Mouse (Mus musculus): ENCODE results near the gene Tada3. TPM values are rescaled to one million over a fixed set of nuclear protein-coding genes. Genes with fewer than 3 reads are reported as not detected.

Gene Tada3
- polyA plus RNA-seq, 1 experiment from 2014 or later, result 48.1 TPM

GRCm38 (mm10) chr6:113352820-113353219 lies 24.9 kb downstream of the Tada3 start:
- WGBS, result 74% methylated on average over 3 of the region's 3 CpGs
- no peaks in the 10 kb centered on the region for H3K4me1 ChIP-seq
- no peaks in the 10 kb centered on the region for H3K27me3 ChIP-seq (replicated peaks; ENCODE audit: low read depth, poor library complexity, severe bottlenecking)
- no peak overlapping the region for H3K4me3 ChIP-seq
- no peaks in the 10 kb centered on the region for H3K36me3 ChIP-seq (replicated peaks)
- H3K27ac ChIP-seq (replicated peaks), result no peak overlapping the region
- DNase-seq (ENCODE audit: low spot score), result no peak
- no peaks in the 10 kb centered on the region for H3K9me3 ChIP-seq

GRCm38 (mm10) chr6:113351653-113352052 lies 26.0 kb downstream of the Tada3 start:
- DNase-seq (ENCODE audit: low spot score), result no peak
- no peaks in the 10 kb centered on the region for H3K4me1 ChIP-seq

GRCm38 (mm10) chr6:113351161-113351560 lies 26.5 kb downstream of the Tada3 start:
- Histone ChIP-seq H3K36me3 (replicated peaks) (no peaks in the 10 kb centered on the region), H3K27ac (replicated peaks) (no peak overlapping the region), H3K4me3 (no peak overlapping the region), H3K9me3 (no peaks in the 10 kb centered on the region), H3K27me3 (replicated peaks; ENCODE audit: low read depth, poor library complexity, severe bottlenecking) (no peaks in the 10 kb centered on the region), H3K4me1 (no peaks in the 10 kb centered on the region)
- WGBS, result 82% methylated on average over 1 of the region's 1 CpGs
- no peak for DNase-seq (ENCODE audit: low spot score)

More at GRCm38 (mm10) chr6:113351653-113352052, 26.0 kb downstream of the Tada3 start:
- no peaks in the 10 kb centered on the region for H3K9me3 ChIP-seq
- WGBS, result 64% methylated on average over 10 of the region's 10 CpGs
- H3K4me3 ChIP-seq, result no peak overlapping the region
- no peaks in the 10 kb centered on the region for H3K36me3 ChIP-seq (replicated peaks)
- H3K27me3 ChIP-seq (replicated peaks; ENCODE audit: low read depth, poor library complexity, severe bottlenecking), result no peaks in the 10 kb centered on the region
- H3K27ac ChIP-seq (replicated peaks), result no peak overlapping the region

DNA sequence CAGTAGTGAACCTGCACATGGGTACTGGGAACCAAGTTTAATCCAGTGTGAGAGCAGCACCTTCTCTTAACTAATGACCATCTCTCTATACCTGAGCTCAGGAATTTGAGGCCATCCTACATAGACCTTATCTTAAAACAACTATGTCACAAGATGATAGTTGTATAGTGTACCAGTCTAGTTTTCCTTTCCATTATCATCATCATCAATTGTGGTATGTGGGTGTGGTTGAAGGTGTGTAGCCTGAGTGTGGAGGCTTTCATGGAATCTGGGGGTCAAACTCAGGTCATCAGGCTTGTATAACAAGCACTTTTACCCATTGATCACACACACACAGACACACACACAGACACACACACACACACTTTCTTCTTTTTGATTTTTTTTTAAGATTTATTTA lies 27.1 kb downstream of the Tada3 start:
- no peak overlapping the region for H3K4me3 ChIP-seq
- no peaks in the 10 kb centered on the region for H3K4me1 ChIP-seq
- H3K27me3 ChIP-seq (replicated peaks; ENCODE audit: low read depth, poor library complexity, severe bottlenecking), result no peaks in the 10 kb centered on the region
- no peak for DNase-seq (ENCODE audit: low spot score)
- no peaks in the 10 kb centered on the region for H3K9me3 ChIP-seq
- H3K27ac ChIP-seq (replicated peaks), result no peak overlapping the region
- H3K36me3 ChIP-seq (replicated peaks), result no peaks in the 10 kb centered on the region

DNA sequence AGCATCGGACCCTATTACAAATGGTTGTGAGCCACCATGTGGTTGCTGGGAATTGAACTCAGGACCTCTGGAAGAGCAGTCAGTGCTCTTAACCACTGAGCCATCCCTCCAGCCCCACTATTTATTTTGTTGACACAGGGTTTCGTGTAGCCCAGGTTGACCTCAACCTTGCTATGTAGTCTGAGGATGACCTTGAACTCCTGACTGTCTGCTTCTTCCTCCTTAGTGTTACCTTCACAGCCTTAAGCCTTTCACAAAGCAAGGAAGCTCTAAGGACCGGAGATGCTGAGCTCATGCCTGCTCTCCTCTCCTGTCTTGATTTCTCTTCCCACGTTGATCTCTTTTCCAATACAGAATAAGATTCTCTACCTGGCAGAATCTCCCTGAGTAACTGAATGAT lies 30.8 kb downstream of the Tada3 start:
- Histone ChIP-seq H3K4me1 (peaks cover 25% of the 10 kb centered on the region), H3K36me3 (replicated peaks) (no peaks in the 10 kb centered on the region), H3K4me3 (no peak overlapping the region), H3K27ac (replicated peaks) (no peak overlapping the region), H3K27me3 (replicated peaks; ENCODE audit: low read depth, poor library complexity, severe bottlenecking) (no peaks in the 10 kb centered on the region), H3K9me3 (no peaks in the 10 kb centered on the region)
- no peak for DNase-seq (ENCODE audit: low spot score)
- WGBS, result 78% methylated on average over 4 of the region's 4 CpGs

GRCm38 (mm10) chr6:113344321-113344720 lies 33.4 kb downstream of the Tada3 start:
- peak overlapping the region; percentile 77; the same call in 1 of the 2 replicates for H3K4me3 ChIP-seq
- 56% methylated on average over 2 of the region's 2 CpGs for WGBS
- peak overlapping the region; percentile 88 for H3K27ac ChIP-seq (replicated peaks)
- H3K4me1 ChIP-seq, result peaks cover 29% of the 10 kb centered on the region
- DNase-seq (ENCODE audit: low spot score), result no peak
- H3K27me3 ChIP-seq (replicated peaks; ENCODE audit: low read depth, poor library complexity, severe bottlenecking), result no peaks in the 10 kb centered on the region
- peaks cover 12% of the 10 kb centered on the region for H3K36me3 ChIP-seq (replicated peaks)
- no peaks in the 10 kb centered on the region for H3K9me3 ChIP-seq

DNA sequence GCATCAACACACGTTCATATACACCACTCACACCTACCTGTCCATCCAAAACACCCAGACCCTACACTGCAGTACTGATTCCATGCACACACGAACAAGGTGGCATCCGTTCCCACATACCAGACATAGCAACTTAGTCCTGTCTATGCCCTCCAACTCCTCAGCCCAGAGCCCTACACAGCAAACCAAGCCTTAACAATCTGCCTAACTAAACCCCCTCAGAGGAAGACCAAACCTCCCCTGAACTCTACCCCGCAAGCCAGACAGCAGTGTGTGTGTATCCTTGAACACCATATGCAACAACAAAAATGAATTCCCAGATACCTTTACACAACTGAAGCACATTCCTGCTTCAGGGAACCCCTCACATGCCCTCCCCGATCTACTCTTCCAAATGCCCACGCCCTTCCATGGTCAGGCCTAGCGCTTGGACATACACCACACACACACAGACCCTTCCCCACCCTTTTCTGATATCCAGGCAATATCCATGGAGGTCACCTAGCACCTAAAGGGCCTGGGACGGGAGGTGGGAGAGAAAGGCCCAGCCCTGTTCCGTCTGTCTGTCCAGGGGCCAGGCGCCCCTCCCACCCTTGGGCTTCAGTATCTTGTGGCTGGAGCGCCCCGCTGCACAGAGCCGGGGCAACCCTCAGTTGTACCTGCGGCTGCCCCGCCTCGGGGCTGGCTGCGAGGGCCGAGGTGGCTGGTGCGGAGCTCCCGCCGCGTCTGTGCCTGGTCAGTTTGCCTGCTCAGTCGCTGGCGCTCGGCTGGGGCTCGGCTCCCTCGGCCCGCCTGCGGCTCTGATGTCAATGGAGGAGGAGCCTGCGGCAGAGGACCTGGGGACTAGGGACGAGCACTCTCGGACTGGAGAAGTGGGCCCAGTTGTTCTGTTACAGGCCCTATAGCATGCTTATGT lies 34.2 kb downstream of the Tada3 start, which contains the start of gene Camk1:
Gene Camk1, minus strand, starts transcription at position 808 of the 916 bp plus-strand sequence.
- WGBS, result 16% methylated on average over 32 of the region's 32 CpGs
- Histone ChIP-seq H3K27ac (replicated peaks) (peak within 1 kb of the TSS; percentile 88), H3K4me1 (peaks cover 29% of the 10 kb centered on the region)

GRCm38 (mm10) chr6:113342297-113342696 lies 35.4 kb downstream of the Tada3 start:
- H3K27ac ChIP-seq (replicated peaks), result no peak overlapping the region; the same call in 1 of the 2 replicates
- 54% methylated on average over 4 of the region's 7 CpGs for WGBS
- no peaks in the 10 kb centered on the region for H3K9me3 ChIP-seq
- peaks cover 30% of the 10 kb centered on the region for H3K36me3 ChIP-seq (replicated peaks)
- H3K27me3 ChIP-seq (replicated peaks; ENCODE audit: low read depth, poor library complexity, severe bottlenecking), result no peaks in the 10 kb centered on the region
- H3K4me3 ChIP-seq, result peak overlapping the region; percentile 16; the same call in 1 of the 2 replicates
- H3K4me1 ChIP-seq, result peaks cover 29% of the 10 kb centered on the region
- peak; percentile 16 for DNase-seq (ENCODE audit: low spot score)

More for the DNA sequence above, 34.2 kb downstream of the Tada3 start, which contains the start of gene Camk1:
- Histone ChIP-seq H3K4me3 (peak within 1 kb of the TSS; percentile 77), H3K27me3 (replicated peaks; ENCODE audit: low read depth, poor library complexity, severe bottlenecking) (no peaks in the 10 kb centered on the region), H3K9me3 (no peaks in the 10 kb centered on the region), H3K36me3 (replicated peaks) (peaks cover 21% of the 10 kb centered on the region)
- DNase-seq (ENCODE audit: low spot score), result peak; percentile 81

DNA sequence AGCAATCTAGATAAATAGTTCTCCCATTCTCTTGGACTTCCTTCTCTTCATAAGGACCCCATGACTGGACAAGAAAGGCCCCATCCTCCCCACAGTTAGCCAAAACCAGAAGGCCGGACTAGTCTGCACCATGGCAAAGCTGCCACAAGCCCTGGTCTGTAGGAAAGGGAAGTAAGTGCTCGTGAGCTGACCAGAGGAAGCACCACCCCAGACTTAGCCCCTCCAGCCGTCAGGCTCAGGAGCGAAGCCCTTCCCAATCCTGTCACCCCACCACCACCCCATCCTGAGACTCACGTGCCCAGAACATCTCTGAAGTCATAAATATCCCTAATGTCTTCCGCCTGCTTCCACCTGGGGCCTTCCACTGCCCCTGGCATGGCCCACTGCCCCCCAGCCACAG lies 36.1 kb downstream of the Tada3 start:
- WGBS, result 88% methylated on average over 6 of the region's 6 CpGs
- no peak for DNase-seq (ENCODE audit: low spot score)
- no peaks in the 10 kb centered on the region for H3K27me3 ChIP-seq (replicated peaks; ENCODE audit: low read depth, poor library complexity, severe bottlenecking)
- no peaks in the 10 kb centered on the region for H3K9me3 ChIP-seq
- peaks cover 29% of the 10 kb centered on the region for H3K4me1 ChIP-seq
- H3K4me3 ChIP-seq, result no peak overlapping the region
- H3K27ac ChIP-seq (replicated peaks), result no peak overlapping the region
- H3K36me3 ChIP-seq (replicated peaks), result peaks cover 35% of the 10 kb centered on the region

- no peak overlapping the region for H3K27ac ChIP-seq (replicated peaks)
- WGBS, result 77% methylated on average over 8 of the region's 8 CpGs
- H3K4me1 ChIP-seq, result peaks cover 6% of the 10 kb centered on the region
- no peak for DNase-seq (ENCODE audit: low spot score)
- H3K27me3 ChIP-seq (replicated peaks; ENCODE audit: low read depth, poor library complexity, severe bottlenecking), result no peaks in the 10 kb centered on the region
- H3K9me3 ChIP-seq, result no peaks in the 10 kb centered on the region
- H3K36me3 ChIP-seq (replicated peaks), result peaks cover 78% of the 10 kb centered on the region
- no peak overlapping the region for H3K4me3 ChIP-seq
Observed at GRCm38 (mm10) chr6:113336852-113337620, 40.6 kb downstream of the Tada3 start.

- no peaks in the 10 kb centered on the region for H3K9me3 ChIP-seq
- no peak for DNase-seq (ENCODE audit: low spot score)
- no peak overlapping the region for H3K4me3 ChIP-seq
- no peaks in the 10 kb centered on the region for H3K27me3 ChIP-seq (replicated peaks; ENCODE audit: low read depth, poor library complexity, severe bottlenecking)
- WGBS, result 80% methylated on average over 6 of the region's 6 CpGs
- H3K4me1 ChIP-seq, result no peaks in the 10 kb centered on the region
- no peak overlapping the region for H3K27ac ChIP-seq (replicated peaks)
- H3K36me3 ChIP-seq (replicated peaks), result peaks cover 88% of the 10 kb centered on the region
Observed at GRCm38 (mm10) chr6:113334216-113334615, 43.5 kb downstream of the Tada3 start.

DNA sequence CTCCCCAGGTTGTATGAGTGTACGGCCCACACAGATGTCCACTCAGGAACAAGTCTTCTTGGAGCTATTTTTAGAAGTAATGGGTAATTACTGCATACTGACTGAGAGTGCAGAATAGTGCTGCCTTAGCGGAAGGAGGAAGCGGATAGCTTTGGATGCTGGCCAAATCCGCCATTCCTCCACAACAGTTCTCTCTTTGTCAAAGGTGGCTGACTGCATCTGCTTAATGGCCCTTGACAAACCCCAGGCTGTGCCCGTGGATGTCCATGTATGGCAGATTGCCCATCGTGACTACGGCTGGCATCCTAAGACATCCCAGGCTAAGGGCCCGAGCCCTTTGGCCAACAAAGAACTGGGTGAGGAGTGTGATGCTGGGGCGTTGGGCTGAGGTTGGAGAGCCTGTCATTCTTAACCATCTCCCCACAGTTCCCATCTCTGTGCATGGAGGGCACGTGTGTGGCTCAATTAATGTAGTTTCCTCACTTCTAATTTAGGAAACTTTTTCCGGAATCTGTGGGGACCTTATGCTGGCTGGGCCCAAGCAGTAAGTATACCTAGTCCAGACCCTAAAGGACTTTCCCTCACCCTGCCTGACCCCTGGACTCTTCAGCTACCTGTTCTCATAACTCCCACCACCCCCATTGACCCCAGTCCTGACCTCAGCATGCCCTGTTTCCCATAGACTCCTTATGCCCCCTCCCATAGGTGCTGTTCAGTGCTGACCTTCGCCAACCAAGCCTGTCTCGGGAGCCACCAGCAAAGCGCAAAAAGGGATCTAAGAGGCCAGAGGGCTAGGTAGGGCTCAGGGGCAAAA lies 44.3 kb downstream of the Tada3 start:
- Histone ChIP-seq H3K27ac (replicated peaks) (no peak overlapping the region), H3K4me1 (peaks cover under 1% of the 10 kb centered on the region; the same call in 1 of the 2 replicates), H3K36me3 (replicated peaks) (peaks cover 88% of the 10 kb centered on the region), H3K9me3 (no peaks in the 10 kb centered on the region), H3K27me3 (replicated peaks; ENCODE audit: low read depth, poor library complexity, severe bottlenecking) (no peaks in the 10 kb centered on the region), H3K4me3 (no peak overlapping the region)
- DNase-seq (ENCODE audit: low spot score), result no peak
- 90% methylated on average over 14 of the region's 14 CpGs for WGBS

Measured in embryonic facial prominence, embryonic 10.5 days (tissue).